Mouse (Mus musculus): ENCODE measurements at regions not wholly inside any gene's neighbourhood (a gene's known extent, or its start where the extent isn't known, plus 50 kb on each side); places are given as distances from the start of the nearest gene placed in this dataset.

DNA sequence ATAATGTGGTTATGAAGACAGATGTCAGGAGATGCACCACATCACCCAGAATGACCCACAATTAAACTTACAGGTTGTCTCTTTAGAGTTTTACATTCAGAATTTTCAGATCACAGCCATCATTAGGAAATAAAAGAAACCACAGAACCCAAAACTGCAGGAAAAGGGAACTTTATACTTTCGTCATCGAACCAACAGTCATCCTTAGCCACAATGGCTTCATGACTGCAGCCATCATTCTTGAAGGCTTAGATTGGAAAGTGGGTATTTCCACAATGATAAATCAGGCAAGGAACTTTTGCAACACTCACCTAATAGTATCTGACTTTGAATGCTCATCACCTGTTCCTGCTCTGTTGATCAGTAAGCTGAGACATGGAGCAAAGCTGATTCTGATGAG is 75.9 kb upstream of the Ank start:
- in situ Hi-C loops (cut with MboI) = no loop called here

DNA sequence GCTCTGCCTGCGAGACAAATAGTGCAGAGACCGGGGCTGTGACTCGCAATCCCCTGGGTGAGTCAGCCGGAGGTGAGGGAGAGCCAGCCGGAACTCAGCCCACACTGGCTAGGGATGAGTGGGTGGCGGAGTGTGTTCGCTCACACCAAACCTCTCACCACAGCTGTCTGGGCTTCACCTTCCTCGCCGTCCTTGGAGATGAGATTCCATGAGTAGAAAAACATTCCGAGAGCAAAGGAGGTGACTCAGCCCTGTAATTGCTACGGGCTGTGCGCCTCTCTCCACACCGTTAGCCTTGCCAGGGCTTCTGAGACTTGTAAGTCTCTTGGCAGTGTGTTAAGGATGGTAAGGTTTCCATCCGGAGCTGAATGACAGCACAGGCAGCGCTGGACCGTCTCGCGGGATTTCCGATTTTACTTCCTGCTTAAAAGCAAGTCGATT is 60.7 kb upstream of the Ank start:
- in situ Hi-C loops (cut with MboI) = no loop called here

DNA sequence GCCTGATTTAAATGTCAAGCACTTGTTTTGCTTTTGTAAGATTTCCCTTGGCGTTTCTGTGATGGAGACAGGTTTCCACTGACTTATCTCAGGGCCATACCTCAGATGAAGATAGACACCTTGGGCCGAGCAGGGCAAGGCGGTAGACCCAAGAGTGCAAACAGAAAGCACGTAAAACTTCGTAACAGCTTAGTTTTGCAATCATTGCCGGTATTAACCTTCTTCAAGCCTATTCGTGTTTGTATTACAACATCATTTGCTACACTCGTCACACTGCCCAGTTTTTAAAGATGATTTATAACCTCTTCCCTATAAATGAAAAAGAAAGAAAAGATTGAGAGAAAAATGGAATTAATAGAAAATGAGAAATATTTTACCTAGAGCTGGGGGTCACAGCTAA is 56.6 kb upstream of the Ank start:
- in situ Hi-C loops (cut with MboI) = no loop called here

DNA sequence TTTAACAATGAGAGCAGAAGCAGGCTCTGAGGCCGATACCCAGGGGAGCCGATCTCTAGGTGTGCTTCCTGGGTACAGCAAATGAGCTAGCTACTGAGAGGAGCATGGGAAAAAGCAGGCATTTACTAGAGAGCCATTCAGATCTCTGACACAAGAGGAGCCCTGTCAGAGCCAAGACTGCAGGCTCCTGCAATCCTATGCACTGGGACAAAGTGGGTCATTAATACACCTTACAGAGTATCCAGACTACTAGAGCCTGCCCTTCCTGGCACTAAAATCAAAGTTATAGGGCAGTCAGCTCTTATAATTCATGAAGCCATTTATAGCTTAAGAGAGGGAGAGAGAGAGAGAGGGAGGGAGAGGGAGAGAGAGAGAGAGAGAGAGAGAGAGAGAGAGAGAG is 54.2 kb upstream of the Ank start:
- in situ Hi-C loops (cut with MboI) = no loop called here

DNA sequence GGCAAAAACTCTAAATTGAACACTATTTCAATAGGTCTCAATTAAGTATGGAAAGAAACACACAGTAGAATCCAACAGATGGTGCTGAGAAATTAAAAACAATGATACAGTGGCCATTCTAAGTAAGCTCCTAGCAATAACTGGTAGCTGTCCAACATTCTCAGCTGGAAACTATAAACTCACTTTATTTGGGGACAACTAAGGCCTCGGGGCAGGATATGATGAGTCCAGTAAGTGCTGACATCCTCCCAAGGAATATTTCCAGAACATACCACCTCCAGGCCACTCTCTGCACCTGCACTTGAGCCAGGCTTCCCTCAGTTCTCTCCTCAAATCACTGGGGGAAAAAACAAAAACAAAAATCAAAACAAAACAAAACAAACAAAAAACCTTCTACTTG is 53.7 kb upstream of the Ank start:
- in situ Hi-C loops (cut with MboI) = no loop called here

DNA sequence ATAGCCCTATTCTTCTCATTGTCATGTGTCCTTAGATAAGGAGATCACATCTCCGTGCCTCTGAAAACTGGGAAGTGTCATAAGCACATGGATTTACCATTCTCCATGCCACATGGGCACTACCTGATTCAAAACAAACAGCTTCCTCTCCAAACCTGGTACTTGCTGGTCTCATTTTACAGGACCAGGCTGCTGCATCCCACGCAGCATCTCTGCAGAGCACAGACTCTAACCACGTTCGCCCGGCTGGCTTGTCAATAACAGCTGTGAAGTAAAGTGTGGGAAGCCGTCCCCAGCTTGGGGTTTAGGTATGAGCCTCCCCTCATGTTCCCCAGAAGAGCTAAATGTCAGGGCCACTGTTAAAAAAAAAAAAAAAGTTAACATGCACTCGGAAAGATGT is 53.0 kb upstream of the Ank start:
- in situ Hi-C loops (cut with MboI) = no loop called here

GRCm38 (mm10) chr15:27414819-27415218 is 51.7 kb upstream of the Ank start:
- in situ Hi-C loops (cut with MboI) = no loop called here
